Mouse (Mus musculus) heart, postnatal 0 days (tissue): ENCODE measurements around the gene Rbfox3. TPM values are rescaled to one million over a fixed set of nuclear protein-coding genes. Genes with fewer than 3 reads are reported as not detected.

Experiments
- ATAC-seq: fragments of 200-750 bp; cut with Nextera tagmentation; 2 replicates; pipeline ENCODE4 v1.8.0; 2017; ENCODE audit warnings: low read depth, moderate number of reproducible peaks, moderate library complexity; ENCODE audit not compliant: insufficient read depth
- DNase-seq: peaks from one replicate; pipeline ENCODE4 v3.0.0-alpha.2; 2016; ENCODE audit warnings: low spot score
- H3K27ac ChIP-seq: fragments of 300-500 bp; sonication (generic); 2 replicates; pipeline ENCODE4 v1.5.1; 2014; ENCODE audit warnings: low read depth, mild to moderate bottlenecking
- H3K27me3 ChIP-seq: fragments of 300-500 bp; sonication (generic); 2 replicates; pipeline ENCODE4 v1.6.1; 2014; ENCODE audit warnings: low read length, mixed read lengths; ENCODE audit not compliant: control insufficient read depth, insufficient read depth
- H3K36me3 ChIP-seq: fragments of 300-500 bp; sonication (generic); replicated peaks from 2 replicates; pipeline ENCODE4 v1.6.1; 2014; ENCODE audit warnings: low read length, mixed read lengths; ENCODE audit not compliant: control insufficient read depth, insufficient read depth
- H3K4me1 ChIP-seq: fragments of 300-500 bp; sonication (generic); 2 replicates; pipeline ENCODE4 v1.6.1; 2014; ENCODE audit warnings: antibody characterized with exemption; ENCODE audit not compliant: control insufficient read depth, insufficient read depth
- H3K4me2 ChIP-seq: fragments of 300-500 bp; sonication (generic); 2 replicates; pipeline ENCODE4 v1.6.1; 2014; ENCODE audit warnings: low read depth, mild to moderate bottlenecking, low read length, moderate library complexity
- H3K4me3 ChIP-seq: fragments of 300-500 bp; sonication (generic); 2 replicates; pipeline ENCODE4 v1.5.1; 2014; ENCODE audit warnings: low read depth, low read length
- H3K9ac ChIP-seq: fragments of 300-500 bp; sonication (generic); replicated peaks from 2 replicates; pipeline ENCODE4 v1.6.1; 2014; ENCODE audit warnings: low read depth, low read length, mixed read lengths
- H3K9me3 ChIP-seq: fragments of 300-500 bp; sonication (generic); replicated peaks from 2 replicates; pipeline ENCODE4 v1.6.1; 2016; ENCODE audit warnings: low read length; ENCODE audit not compliant: control insufficient read depth
- CTCF ChIP-seq: IDR thresholded peaks from 2 replicates; pipeline ENCODE4 v1.5.1; 2016; ENCODE audit warnings: antibody characterized with exemption, control low read depth, low read depth
- EP300 ChIP-seq: IDR thresholded peaks from 2 replicates; pipeline ENCODE4 v1.6.1; 2016; ENCODE audit warnings: antibody characterized with exemption, low read depth
- WGBS: fragments of 180-500 bp; shearing (Covaris S2); extraction: QIAGEN DNeasy Blood & Tissue Kit; methylation state at CpG from one replicate; pipeline ENCODE4 v1.1.7; 2014; 5-methylcytosine and 5-hydroxymethylcytosine counted together
- polyA plus RNA-seq: library from polyadenylated mRNA; unstranded; fragments of >200 nt; fragmentation: Nextera tagmentation; extraction: Ambion mirVana; gene quantifications from 2 replicates; pipeline ENCODE4 v1.2.1, GENCODE M21; 2015
- total RNA-seq: library from RNA; depleted of rRNA; stranded (reverse); fragments of >200 nt; gene quantifications from 2 replicates; pipeline ENCODE4 v1.2.3, GENCODE M21; 2014; ENCODE audit warnings: low replicate concordance

Rbfox3 gene
- total and polyA plus RNA-seq, 2 experiments from 2014 or later, result 0.08 to 1.2 TPM

DNA sequence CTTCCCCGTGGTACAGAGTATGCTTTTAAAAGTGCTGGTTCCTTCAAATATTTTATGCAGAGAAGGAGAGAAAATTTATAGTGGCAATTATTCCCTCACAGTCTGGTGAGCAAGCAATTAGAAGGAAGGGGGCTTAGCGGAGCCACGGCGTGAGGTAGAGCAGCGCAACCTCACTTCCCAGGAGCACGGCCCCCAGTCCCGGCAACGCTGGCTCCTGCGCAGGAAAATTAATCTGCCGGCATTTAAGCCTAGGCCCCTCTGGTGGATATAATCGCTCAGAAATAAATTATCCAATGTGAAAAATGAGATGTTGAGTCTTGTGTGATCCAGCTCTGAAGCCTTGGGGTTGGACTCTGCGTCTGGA is 422.5 kb downstream of the Rbfox3 start:
- no peak overlapping the region for H3K27ac ChIP-seq

DNA sequence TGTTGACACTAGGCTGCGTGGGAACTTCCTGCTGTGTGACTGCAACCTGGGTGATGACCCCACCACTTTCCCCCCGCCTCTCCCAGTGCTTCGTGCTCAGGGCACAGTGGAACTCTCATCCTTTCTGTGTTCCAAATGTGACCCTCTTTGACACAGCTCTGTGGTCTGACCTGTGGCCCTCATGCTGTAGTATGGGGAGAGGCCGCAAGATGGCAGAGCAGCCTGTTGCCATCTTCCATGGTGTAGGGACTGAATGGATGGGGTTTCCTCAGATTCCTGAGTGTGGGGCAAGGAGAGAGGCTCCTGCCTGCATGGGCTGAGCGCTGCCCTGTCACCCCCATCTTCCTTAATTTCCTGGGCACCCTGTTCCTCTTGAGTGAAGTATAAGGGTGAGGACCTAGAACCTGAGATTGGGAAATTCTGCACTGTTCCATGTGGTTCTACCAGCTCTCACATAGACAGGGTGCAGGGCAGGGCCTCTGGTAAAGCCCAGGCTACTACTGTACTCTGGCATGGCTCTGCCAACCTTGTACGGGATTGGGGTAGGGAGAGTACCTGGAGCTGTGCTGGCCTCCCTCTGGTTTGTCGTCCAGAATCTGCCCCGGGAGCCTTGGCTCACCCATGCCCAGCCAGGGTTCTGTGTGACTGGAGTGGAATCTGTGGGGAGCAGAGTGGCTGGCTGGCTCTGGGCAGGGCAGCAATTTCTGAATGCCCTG is 423.0 kb downstream of the Rbfox3 start:
- Histone ChIP-seq H3K27me3 (peaks cover 14% of the 10 kb centered on the region; the same call in 1 of the 2 replicates), H3K27ac (no peak overlapping the region), H3K4me2 (no peak overlapping the region), H3K36me3 (peaks cover 27% of the 10 kb centered on the region), H3K9ac (no peak overlapping the region), H3K4me3 (no peak overlapping the region), H3K4me1 (no peaks in the 10 kb centered on the region), H3K9me3 (no peaks in the 10 kb centered on the region)
- TF ChIP-seq CTCF (peak; percentile 27), EP300 (no peak)
- 74% methylated on average over 8 of the region's 8 CpGs for WGBS
- DNase-seq (no peak), ATAC-seq (no peak)

More for the DNA sequence above, 422.5 kb downstream of the Rbfox3 start:
- no peak overlapping the region for H3K4me3 ChIP-seq
- DNase-seq (no peak), ATAC-seq (no peak)
- H3K4me1 ChIP-seq, result no peaks in the 10 kb centered on the region
- 84% methylated on average over 12 of the region's 12 CpGs for WGBS
- H3K4me2 ChIP-seq, result no peak overlapping the region
- H3K36me3 ChIP-seq, result peaks cover 23% of the 10 kb centered on the region
- no peaks in the 10 kb centered on the region for H3K9me3 ChIP-seq
- TF ChIP-seq CTCF, result no peak
- no peak for TF ChIP-seq EP300
- no peak overlapping the region for H3K9ac ChIP-seq
- H3K27me3 ChIP-seq, result peaks cover 14% of the 10 kb centered on the region; the same call in 1 of the 2 replicates

DNA sequence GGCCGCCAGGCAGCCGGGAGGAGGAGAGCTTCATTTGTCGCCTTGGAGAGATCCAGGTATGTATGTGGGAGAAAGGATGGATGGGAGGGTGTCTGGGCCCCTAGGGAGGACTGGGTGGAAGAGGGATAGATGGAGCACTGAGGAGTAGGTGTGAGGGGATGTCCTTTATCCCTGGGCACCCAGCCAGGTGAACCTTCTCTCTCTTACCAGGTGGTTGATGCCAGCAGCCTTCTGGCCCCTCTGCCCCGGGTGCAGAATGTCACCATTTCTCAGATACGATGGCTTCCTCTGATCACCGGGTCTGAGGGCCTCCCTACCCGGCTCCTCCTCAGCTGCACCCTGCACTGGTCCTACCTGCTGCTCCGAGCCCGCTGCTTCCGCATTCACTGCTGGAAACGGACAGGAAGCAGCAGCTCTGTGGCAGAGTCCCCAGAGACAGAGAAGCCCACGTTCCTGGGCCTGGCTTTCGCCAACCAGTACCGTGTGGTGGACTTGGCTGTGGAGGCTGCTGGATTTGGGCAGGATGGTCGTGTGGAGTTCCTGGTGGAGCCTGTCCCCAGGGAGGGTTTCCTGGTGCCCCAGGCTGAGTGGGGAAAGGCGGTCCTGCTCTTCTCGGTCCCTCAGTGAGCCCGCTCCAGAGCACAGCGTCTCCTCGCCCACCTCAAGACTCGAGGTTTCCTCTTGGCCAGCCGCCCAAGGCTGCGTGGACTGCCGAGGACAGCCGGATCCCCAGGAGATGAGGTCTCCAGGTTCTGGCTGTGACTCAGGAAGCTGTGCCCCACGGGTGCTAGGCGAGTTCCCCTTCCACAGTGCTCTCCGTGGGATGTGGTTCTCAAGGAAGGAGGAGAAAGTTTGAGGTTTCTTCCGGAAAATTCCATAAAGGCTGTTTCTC is 424.3 kb downstream of the Rbfox3 start:
- 71% methylated on average over 29 of the region's 29 CpGs for WGBS
- H3K4me3 ChIP-seq, result no peak overlapping the region
- DNase-seq (no peak), ATAC-seq (no peak)
- H3K4me1 ChIP-seq, result no peaks in the 10 kb centered on the region
- no peak overlapping the region for H3K4me2 ChIP-seq
- peaks cover 14% of the 10 kb centered on the region; the same call in 1 of the 2 replicates for H3K27me3 ChIP-seq
- H3K9ac ChIP-seq, result no peak overlapping the region
- H3K9me3 ChIP-seq, result no peaks in the 10 kb centered on the region
- peaks cover 27% of the 10 kb centered on the region for H3K36me3 ChIP-seq
- H3K27ac ChIP-seq, result no peak overlapping the region
- TF ChIP-seq CTCF, result no peak
- TF ChIP-seq EP300, result no peak

DNA sequence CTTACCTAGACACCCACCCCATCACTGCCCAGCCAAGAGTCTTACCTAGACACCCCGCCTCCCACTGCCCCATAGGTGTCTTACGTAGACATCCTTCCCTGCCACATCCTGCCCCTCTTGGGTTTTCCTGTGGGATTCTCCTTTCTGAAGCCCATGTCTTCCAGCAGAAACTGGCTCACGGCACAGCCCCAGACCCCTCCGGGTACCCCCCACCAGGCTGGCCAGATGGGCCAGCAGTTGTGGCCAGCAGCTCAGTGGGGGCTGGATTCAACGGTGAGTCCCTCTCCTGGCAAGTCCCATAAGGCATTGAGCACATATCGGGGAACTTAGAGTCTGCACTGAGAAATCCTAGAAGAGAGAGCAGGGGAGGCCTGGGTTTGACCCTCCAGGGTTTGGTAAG is 425.1 kb downstream of the Rbfox3 start:
- WGBS, result 80% methylated on average over 6 of the region's 6 CpGs
- TF ChIP-seq CTCF (no peak), EP300 (no peak)
- no peak for ATAC-seq

DNA sequence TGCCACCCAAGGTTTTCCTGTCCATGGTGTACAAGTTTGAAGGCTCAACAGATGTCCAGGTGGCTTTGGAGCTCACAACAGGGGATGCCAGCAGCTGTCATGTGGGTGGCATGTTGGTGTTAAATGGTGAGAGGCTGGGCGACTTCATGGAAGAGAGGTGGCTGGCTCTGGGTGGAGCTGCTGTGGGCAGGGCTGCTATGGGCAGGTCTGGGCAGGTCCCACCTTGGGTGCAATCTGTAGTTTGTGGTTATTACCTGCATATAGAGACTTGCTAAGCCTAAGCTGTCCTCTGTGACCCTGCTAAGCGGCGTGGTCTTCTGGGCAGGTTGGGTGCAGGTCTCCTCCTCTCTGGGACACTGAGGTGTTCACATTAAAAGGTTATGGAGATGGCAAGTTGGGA is 425.6 kb downstream of the Rbfox3 start:
- H3K9me3 ChIP-seq, result no peaks in the 10 kb centered on the region
- H3K4me2 ChIP-seq, result no peak overlapping the region
- no peaks in the 10 kb centered on the region for H3K4me1 ChIP-seq
- 0 out of 2 replicates have a peak, but pooled peaks cover 8% of the 10 kb centered on the region for H3K27me3 ChIP-seq
- no peak overlapping the region for H3K4me3 ChIP-seq
- WGBS, result 88% methylated on average over 3 of the region's 3 CpGs
- DNase-seq (no peak), ATAC-seq (no peak)
- no peak overlapping the region for H3K27ac ChIP-seq
- H3K36me3 ChIP-seq, result peaks cover 31% of the 10 kb centered on the region
- no peak for TF ChIP-seq CTCF
- TF ChIP-seq EP300, result no peak
- H3K9ac ChIP-seq, result no peak overlapping the region

More for the DNA sequence above, 425.1 kb downstream of the Rbfox3 start:
- DNase-seq, result no peak
- Histone ChIP-seq H3K27ac (no peak overlapping the region), H3K4me2 (no peak overlapping the region), H3K9ac (no peak overlapping the region), H3K36me3 (peaks cover 28% of the 10 kb centered on the region), H3K4me1 (no peaks in the 10 kb centered on the region), H3K9me3 (no peaks in the 10 kb centered on the region), H3K4me3 (no peak overlapping the region), H3K27me3 (peaks cover 11% of the 10 kb centered on the region; the same call in 1 of the 2 replicates)
